Mouse (Mus musculus) right cerebral cortex, postnatal 4 days (tissue): ENCODE measurements around the gene Smdt1.
"Not testable (repeated sequence)": the region's sequence is repeated elsewhere in the genome, so short reads cannot be mapped to it uniquely, and the experiment has no call there.

ENCODE experiments used
- DNase-seq: peaks from one replicate; pipeline ENCODE4 v3.0.0-alpha.2; 2022

Smdt1 gene

DNA sequence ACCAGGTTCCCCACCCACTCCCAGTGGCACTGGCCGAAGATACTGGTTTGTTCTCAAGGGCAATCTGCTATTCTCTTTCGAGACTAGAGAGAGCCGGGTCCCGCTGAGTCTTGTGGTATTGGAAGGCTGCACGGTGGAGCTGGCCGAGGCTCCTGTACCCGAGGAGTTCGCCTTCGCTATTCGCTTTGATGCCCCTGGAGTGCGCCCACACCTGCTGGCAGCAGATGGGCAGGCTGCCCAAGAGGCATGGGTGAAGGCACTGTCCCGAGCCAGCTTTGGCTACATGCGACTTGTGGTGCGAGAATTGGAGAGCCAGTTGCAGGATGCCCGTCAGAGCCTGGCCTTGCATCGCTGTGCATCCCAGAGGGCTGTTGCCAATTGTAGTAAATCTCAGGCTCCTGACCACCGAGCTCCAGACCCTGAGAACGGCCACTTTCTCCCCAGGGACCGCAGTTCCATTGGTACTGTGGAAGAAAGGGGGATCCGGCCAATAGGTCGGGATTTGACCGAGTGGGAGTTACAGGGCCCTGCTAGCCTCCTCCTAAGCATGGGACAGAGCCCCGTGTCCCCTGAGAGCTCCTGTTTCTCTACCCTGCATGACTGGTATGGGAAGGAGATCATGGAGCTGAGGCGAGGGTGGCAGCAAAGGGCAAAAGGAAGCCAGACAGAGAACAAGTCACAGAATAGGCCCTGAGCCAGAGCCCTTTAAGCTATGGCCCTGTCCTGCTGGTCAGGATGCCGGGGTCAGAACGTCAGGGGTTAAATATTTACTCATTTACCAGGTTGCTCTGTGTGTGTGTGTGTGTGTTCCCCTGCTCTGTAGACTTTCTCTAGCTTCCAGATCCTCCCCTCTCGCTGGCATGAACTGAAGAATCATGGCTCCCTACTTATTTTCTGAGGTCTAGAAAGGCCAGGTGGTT, 4.9 kb downstream of the Smdt1 start:
- no peak for DNase-seq

DNA sequence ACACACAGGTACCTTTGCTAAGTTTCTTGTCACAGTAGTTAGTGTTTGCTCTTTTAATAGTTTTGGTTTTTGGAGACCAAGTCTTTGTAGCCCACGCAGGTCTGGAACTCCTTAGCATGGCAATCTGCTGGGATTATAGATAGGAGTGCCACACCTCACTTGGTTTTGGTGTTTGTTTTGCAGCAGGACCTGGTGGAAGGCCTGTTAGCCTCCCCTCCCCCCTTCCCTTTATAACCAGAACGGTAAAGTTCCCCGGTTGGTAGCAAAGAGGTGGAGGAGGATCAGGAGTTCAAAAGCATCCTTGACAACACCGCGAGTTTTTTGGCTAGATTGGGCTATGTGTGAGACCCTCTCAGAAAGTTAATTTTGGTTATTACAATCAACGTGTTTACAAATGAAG, 6.2 kb downstream of the Smdt1 start:
- DNase-seq = no peak

GRCm38 (mm10) chr15:82345820-82346470, 7.2 kb downstream of the Smdt1 start:
- peak; percentile 93 for DNase-seq

DNA sequence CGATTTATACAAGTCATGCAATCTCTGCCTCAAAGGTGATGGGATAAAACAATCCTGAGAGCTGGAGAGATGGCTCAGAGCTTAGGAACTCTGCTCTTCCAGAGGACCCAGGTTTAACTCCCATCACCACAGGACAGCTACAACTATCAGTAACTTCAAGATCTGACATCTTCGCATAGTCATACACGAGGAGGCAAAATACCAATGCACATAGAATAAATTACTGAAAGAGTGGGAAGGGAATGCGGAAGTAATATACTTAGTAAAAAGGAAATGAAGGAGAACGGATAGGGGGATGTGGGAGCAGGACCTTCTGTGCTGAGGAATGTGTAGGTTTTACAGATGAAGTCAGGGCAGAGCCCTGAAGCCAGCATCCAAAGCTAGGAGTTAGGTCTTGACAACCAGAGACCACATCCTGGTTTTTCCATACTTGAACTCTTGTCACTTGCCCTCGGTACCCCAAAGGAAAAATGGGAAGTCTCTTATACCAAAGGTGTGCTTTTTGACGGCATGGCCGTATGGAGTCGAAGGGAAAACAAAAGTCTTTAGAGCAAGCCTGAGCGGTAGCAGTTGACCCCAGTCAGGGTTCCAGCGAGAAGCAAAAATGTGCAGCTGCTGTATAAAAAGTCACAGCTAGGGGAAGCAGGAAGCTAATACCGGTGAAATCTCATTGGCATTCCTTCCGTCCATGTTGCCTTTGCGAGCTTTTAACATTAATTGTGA, 8.0 kb downstream of the Smdt1 start:
- no peak for DNase-seq

DNA sequence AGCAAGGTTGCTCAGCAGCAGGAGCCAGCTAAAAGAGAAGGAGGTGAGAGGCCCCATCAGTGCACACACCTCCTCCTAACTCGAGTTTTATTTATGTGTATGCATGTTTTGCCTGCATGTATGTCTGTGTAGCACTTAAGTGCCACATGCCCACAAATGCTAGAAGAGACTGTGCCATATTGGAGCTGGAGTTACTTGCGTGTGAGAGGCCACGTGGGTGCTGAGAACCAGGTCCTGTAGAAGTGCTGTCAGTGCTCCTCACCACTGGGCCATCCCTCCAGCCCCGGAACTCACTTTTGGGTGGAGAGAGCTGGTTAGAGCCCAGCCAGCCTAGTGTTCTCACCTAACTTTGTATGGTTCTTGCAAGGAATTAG, 8.5 kb downstream of the Smdt1 start:
- DNase-seq = no peak

DNA sequence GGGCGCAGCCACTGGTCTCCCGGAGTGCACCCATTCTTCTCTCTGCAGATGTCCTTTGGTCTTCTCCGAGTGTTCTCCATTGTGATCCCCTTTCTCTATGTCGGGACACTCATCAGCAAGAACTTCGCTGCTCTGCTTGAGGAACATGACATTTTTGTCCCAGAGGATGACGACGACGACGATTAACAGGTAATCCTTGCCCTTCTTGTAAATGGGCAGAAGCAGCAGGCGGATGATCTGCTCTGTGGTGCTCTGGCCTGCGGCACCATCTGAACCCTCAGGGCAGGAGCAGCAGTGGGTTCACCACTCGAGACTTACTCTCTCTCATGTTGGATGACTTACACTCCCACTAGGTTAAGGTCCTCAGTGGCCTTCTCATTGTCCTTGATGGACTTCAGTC, 9.1 kb downstream of the Smdt1 start:
- no peak for DNase-seq

DNA sequence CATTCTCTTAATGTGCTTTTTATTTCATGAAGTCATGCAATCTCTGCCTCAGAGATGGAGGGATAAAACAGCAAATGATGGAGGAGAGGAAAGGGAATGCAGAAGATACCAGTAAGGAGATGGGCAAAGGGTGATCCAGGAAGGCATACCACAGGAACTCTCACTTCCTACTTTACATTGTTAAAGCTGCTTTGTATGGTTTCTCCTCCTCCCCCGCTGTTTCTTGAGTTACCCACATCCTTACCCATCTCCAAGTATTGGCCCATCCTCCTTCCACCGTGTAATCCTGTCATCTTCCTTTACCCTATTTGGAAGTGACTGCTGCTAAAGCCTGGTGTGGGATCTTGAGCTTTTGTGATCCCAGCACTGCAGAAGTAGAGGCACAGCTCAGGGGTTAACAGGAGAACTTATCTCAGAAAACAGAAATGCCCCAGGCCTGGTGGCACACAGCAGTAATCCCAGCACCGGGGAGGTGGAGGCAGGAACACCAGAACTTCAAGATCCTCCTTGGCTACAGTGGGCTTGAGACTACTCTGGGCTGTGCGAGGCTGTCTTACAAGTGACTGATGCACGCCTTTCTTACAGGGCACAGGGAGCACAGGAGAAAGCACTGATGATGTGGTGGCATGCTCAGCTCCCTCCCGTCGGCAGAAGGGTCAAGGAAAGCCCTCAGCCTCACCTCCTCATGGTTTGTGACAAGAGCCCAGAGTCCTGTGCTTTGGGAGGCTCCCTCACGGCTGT, 9.7 kb downstream of the Smdt1 start:
- no peak for DNase-seq

GRCm38 (mm10) chr15:82348999-82349341, 10.2 kb downstream of the Smdt1 start:
- no peak for DNase-seq

GRCm38 (mm10) chr15:82350349-82350748, 11.6 kb downstream of the Smdt1 start:
- DNase-seq = no peak

GRCm38 (mm10) chr15:82351480-82351879, 12.7 kb downstream of the Smdt1 start:
- DNase-seq = no peak

- no peak for DNase-seq
Measured at GRCm38 (mm10) chr15:82353078-82353744, 14.5 kb downstream of the Smdt1 start.

GRCm38 (mm10) chr15:82353745-82354113, 15.0 kb downstream of the Smdt1 start:
- DNase-seq = no peak

GRCm38 (mm10) chr15:82354126-82354945, 15.6 kb downstream of the Smdt1 start, which contains the start of gene Ndufa6:
TSS of gene Ndufa6 (minus strand) at chr15:82354322.
- DNase-seq = peak; percentile 98

DNA sequence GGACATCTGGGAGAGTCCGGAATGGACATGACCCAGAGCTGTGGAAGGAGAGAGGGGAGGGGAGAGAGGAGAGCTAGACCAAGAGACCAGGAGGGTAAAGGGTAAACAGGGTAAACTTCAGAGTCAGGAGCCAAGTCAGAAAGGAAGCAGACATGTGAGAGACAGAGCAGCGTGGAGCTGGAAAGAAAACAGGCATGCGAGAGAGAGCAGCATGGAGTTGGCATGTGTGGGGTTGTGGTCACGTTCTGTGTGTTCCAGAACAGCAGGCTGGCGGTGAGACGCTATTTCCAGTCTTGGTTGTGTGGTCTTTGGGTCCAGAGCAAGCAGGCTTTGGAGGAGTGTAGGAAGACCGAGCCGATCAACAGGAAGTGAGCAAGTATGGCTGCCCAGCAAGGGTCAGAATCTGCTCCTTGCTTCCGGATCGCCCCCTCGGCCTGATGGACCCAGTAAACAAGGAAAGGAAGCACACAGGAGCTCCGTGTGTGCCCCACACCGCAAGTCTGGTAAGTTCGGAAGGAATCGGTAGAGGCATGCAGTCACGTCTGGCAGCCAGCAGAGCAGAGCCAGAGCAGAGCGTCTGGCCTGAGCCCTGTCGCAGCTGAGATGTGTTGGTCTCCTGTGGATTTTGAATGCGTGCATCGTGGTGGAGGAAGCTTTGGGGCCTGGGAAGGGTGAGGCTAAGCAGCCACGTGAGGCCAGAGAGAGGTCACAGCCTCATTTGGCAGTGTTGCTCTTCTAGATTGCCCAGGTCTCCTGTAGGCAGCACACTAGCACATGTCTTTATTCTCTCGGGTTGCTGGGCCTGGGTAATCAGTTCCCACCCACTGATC, 19.9 kb downstream of the Smdt1 start:
- no peak for DNase-seq

- DNase-seq = no peak
Measured at GRCm38 (mm10) chr15:82361459-82362018, 22.8 kb downstream of the Smdt1 start.

- no peak for DNase-seq
Measured at GRCm38 (mm10) chr15:82362234-82362633, 23.5 kb downstream of the Smdt1 start.

DNA sequence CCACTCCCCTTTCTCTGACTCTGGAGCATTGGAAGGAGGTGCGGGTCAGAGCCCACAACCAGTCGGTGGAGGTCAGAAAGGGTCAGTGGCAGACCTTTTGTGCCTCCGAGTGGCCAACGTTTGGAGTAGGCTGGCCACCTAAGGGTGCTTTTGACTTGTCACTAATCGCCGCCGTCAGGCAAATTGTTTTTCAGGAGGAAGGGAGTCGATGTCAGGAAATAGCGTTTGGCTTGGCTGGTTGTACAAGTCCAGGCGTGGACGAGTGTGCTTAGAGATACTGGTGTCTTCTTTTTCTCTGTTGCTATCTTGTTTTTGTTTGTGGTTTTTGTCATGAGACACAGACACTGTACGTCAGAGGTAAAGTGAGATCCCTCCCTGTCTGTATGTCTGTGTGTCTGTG, 25.0 kb downstream of the Smdt1 start:
- DNase-seq = not testable (repeated sequence)

DNA sequence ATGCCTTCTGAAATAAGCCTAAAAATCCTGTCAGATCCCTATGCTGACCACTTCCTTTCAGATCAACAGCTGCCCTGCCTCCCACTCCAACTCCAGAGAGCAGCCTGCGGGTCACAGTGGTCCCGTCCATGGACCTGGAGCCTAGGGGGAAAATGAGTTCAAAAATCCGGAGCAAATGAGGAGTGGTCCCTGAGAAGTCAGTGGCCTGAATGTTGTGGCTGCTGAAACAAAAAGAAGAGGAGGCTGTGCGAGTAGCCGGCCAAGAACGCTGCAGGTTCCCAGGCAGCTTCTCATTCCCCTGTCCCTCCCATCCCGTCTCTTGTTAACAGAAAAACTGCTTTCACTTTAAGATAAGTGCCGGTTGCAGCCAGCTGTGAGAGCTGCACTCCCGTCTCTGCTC, 25.8 kb downstream of the Smdt1 start:
- not testable (repeated sequence) for DNase-seq

GRCm38 (mm10) chr15:82368146-82368545, 29.4 kb downstream of the Smdt1 start:
- no peak for DNase-seq

DNA sequence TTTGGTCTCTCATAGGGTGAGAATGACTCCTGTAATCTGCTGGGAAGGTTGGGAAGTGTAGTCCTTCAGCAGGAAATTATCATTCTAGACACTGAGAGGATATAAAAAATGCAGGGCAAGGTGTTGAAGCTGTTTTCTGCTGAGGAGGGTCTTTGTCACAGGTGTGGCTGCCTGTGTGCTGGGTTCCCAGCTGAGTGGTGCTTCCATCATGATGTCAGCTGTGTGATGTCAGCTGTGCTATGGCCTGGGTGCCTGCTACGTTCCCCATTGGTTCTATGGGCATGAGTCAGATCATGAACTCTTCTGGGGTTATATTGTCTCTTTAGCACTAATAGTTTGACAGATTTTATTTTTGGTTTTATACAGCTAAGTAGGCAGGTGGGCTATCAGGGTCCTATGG, 30.1 kb downstream of the Smdt1 start:
- no peak for DNase-seq
